Mouse (Mus musculus) ES-E14 (cell line): Measurements from ENCODE around the gene Nphp1. TPM values are rescaled to one million over a fixed set of nuclear protein-coding genes. Genes with fewer than 3 reads are reported as not detected.

ENCODE experiments used
- DNase-seq: peaks from one replicate; pipeline ENCODE4 v3.0.0-alpha.2; 2013; ENCODE audit warnings: low read depth, low spot score
- H3K27ac ChIP-seq: 2 replicates; pipeline ENCODE4 v1.5.1; 2012; ENCODE audit warnings: low read depth, mild to moderate bottlenecking, low read length, moderate library complexity, mixed read lengths; ENCODE audit not compliant: poor library complexity, insufficient read depth, severe bottlenecking
- H3K36me3 ChIP-seq: 2 replicates; pipeline ENCODE4 v1.6.1; 2012; ENCODE audit warnings: mild to moderate bottlenecking, low read length, moderate library complexity, mixed read lengths; ENCODE audit not compliant: control insufficient read depth, poor library complexity, insufficient read depth, severe bottlenecking
- H3K4me1 ChIP-seq, 2 experiments: fragments of 150-350 bp in 1 of 2; sonication (generic) in 1 of 2; 2 replicates each; pipeline ENCODE4 v1.6.1; 2012; ENCODE audit warnings: low read length in 2 of 2, mild to moderate bottlenecking in 1 of 2, mixed read lengths in 1 of 2; ENCODE audit not compliant: control insufficient read depth in 2 of 2, insufficient read depth in 2 of 2, poor library complexity in 1 of 2
- H3K4me3 ChIP-seq, 2 experiments: fragments of 150-350 bp in 1 of 2; sonication (generic) in 1 of 2; 2 replicates each; pipeline ENCODE4 v1.5.1; 2012; ENCODE audit warnings: low read length in 2 of 2, low read depth in 1 of 2, mild to moderate bottlenecking in 1 of 2, mixed read lengths in 1 of 2; ENCODE audit not compliant: insufficient read depth in 1 of 2, poor library complexity in 1 of 2, severe bottlenecking in 1 of 2
- H3K9ac ChIP-seq: 2 replicates; pipeline ENCODE4 v1.6.1; 2012; ENCODE audit warnings: low read depth, mild to moderate bottlenecking, low read length, mixed read lengths; ENCODE audit not compliant: poor library complexity, insufficient read depth, severe bottlenecking
- H3K9me3 ChIP-seq: fragments of 150-350 bp; sonication (generic); 2 replicates; pipeline ENCODE4 v1.6.1; 2012; ENCODE audit warnings: low read depth, mild to moderate bottlenecking, low read length; ENCODE audit not compliant: control insufficient read depth, insufficient read depth
- CHD2 ChIP-seq: IDR thresholded peaks from 2 replicates; pipeline ENCODE4 v1.6.1; 2014; ENCODE audit warnings: mild to moderate bottlenecking, low read depth, low read length, inconsistent platforms
- HCFC1 ChIP-seq: IDR thresholded peaks from 2 replicates; pipeline ENCODE4 v1.6.1; 2012; ENCODE audit warnings: low read length, inconsistent platforms, borderline replicate concordance; ENCODE audit not compliant: insufficient read depth
- MAFK ChIP-seq: IDR thresholded peaks from 2 replicates; pipeline ENCODE4 v1.6.1; 2014; ENCODE audit warnings: mild to moderate bottlenecking, low read depth, low read length, inconsistent platforms; ENCODE audit not compliant: insufficient read depth
- ZC3H11A ChIP-seq: IDR thresholded peaks from 2 replicates; pipeline ENCODE4 v1.6.1; 2012; ENCODE audit warnings: low read depth, mild to moderate bottlenecking, inconsistent platforms, low read length, borderline replicate concordance
- ZNF384 ChIP-seq: IDR thresholded peaks from 2 replicates; pipeline ENCODE4 v1.6.1; 2012; ENCODE audit warnings: low read depth, low read length, inconsistent platforms
- in situ Hi-C, 2 experiments: fragments of 600-800 bp; cut with MboI; formaldehyde crosslinking; loops; one replicate each; pipeline ENCODE4 v1.15.1; 2025; ENCODE audit warnings: low sequenced_read_pairs in 2 of 2, inconsistent platforms in 1 of 2; ENCODE audit not compliant: unreplicated experiment in 2 of 2
- total RNA-seq: library from RNA; depleted of rRNA; stranded (reverse); fragments of 300-350 nt; gene quantifications from 2 replicates; pipeline ENCODE4 v1.2.3, GENCODE M21; 2012

The Nphp1 gene
- total RNA-seq, 1 experiment, result 7.4 TPM

DNA sequence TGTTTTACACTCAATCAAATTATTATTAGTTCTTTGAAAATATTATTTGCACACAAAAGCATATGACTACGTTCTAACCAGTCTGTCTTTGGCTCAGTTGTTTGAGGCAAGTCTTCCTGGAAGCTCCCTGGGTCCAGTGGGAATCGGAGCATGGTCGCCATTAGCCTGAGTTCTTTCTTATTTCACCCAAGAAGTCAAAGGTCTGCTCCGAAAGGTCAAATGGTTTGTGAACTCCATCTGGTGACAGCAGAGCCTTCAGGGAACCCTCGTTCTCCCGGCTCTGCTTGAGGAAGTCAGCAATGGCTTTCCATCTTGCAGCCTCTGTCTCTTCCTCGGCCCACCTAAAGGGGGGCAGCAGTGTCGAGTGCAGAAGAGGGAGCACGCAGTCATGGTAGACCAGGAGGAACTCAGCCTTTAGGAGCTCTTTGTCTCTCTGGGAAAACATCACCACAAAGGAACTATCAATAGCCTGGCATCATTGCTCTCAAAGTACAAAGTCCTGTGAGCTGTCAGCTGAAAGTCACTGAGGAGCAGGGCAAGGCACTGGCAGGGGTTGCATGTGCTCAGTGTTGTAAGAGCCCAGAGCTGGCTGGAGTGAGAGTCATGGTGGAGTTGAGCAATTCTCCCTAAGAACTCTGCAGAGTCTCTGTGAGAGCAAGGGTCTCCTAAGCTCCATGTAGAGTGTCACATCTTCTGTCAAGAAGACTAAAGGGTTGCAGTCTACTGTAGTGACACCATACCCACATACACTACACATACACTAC lies 47.8 kb downstream of the Nphp1 start:
- in situ Hi-C loops, result no loop called here

DNA sequence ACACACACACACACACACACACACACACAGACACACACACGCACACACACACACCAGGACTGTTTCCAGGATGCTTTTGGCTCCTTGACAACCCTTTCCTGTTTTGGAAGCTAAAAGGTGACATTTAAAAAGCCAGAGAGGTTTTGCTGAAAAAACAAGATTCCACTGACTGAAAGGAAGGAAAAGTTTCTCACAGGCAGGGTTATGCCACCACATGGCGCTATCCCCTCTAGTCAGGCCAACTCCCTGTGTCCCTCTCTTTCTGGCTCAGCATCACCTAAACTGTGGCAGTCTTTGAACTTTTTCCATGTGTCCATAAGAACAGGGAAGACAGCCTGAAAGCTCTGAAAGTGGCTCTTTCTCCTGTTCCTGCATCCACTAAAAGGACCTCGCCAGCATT lies 50.8 kb downstream of the Nphp1 start:
- TF ChIP-seq CHD2 (no peak), ZNF384 (no peak), ZC3H11A (no peak), MAFK (no peak), HCFC1 (no peak)
- Histone ChIP-seq H3K4me3 (no peak overlapping the region), H3K9ac (no peak overlapping the region), H3K36me3 (no peaks in the 10 kb centered on the region), H3K27ac (no peak overlapping the region), H3K4me1 (no peaks in the 10 kb centered on the region), H3K9me3 (no peaks in the 10 kb centered on the region)
- in situ Hi-C loops, result no loop called here
- no peak for DNase-seq

More for the DNA sequence above, 47.8 kb downstream of the Nphp1 start:
- DNase-seq, result no peak
- Histone ChIP-seq H3K4me3 (no peak overlapping the region), H3K9me3 (no peaks in the 10 kb centered on the region), H3K27ac (no peak overlapping the region), H3K36me3 (no peaks in the 10 kb centered on the region), H3K4me1 (no peaks in the 10 kb centered on the region), H3K9ac (no peak overlapping the region)
- TF ChIP-seq ZC3H11A, result no peak
- no peak for TF ChIP-seq HCFC1
- TF ChIP-seq ZNF384, result no peak
- no peak for TF ChIP-seq MAFK
- no peak for TF ChIP-seq CHD2

DNA sequence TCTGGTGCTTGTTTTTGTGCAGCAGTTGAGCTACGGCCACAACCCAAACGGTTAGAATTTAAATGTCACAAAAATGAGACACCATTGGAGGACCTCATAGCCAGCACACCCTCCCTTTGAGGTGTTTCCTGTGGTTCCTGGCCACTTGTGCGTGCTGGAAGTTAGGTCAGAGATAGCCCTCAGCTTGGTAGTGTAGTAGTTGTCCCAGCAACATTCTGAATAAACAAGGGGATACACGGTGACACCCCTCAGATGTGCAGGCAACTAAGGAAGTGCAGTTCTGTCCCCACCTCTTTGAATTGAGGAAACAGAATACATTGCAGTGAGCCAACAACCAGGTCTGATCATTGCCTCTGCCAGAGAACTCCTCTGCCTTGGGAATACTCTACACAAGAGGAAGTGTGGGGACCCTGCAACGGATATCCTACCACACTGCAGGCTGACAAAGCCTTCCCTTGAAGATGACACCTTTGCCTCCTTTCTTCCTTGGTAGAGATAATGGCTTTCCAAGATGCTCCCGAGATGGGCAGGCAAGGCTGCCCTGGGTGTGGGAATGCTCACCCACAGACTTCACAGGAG lies 52.0 kb downstream of the Nphp1 start:
- Histone ChIP-seq H3K36me3 (no peaks in the 10 kb centered on the region), H3K9ac (no peak overlapping the region), H3K4me3 (no peak overlapping the region), H3K9me3 (no peaks in the 10 kb centered on the region), H3K4me1 (no peaks in the 10 kb centered on the region), H3K27ac (no peak overlapping the region)
- TF ChIP-seq ZC3H11A (no peak), ZNF384 (no peak)
- in situ Hi-C loops, result no loop called here
- DNase-seq, result no peak

DNA sequence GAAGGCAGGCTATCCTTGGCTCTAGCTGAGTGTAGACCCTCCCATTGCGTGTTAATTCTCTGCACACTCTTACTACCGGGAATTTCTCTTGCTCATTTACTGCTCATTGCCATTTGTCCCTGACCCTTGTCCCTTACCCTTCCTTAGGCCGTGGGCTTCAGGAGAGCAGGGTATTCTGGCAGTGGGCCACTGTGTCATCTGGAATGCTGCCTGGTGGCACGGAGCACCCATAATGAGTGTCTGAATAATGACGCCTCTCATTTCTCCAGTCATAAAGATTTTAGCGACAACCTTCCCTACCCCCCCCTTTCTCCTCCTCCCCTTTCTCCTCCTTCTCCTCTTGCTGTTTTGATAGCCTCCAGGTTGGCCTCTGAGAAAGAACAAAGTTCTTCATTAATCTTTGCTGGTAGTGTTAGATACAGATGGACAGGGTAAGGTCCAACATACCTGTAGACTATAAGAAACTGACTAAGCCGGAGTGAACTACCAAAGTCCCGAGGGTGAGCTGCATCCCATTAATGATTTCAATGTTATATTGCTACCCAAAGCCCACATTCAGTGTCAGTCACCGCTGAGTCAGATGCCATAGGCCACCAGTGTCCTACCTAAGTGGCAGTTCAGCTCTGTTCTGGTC lies 53.1 kb downstream of the Nphp1 start:
- Histone ChIP-seq H3K9ac (no peak overlapping the region), H3K4me3 (no peak overlapping the region), H3K4me1 (peaks cover 1% of the 10 kb centered on the region in 2 experiments; a peak in 3 of 4 replicates), H3K36me3 (no peaks in the 10 kb centered on the region), H3K9me3 (no peaks in the 10 kb centered on the region), H3K27ac (no peak overlapping the region)
- no peak for TF ChIP-seq ZNF384
- TF ChIP-seq CHD2, result no peak
- no peak for TF ChIP-seq MAFK
- no peak for TF ChIP-seq ZC3H11A
- TF ChIP-seq HCFC1, result no peak
- DNase-seq, result no peak
- in situ Hi-C loops, result no loop called here
